Mouse (Mus musculus) liver, adult (tissue): ENCODE measurements around the gene Aldh1a3.

Experiments
- GATA4 ChIP-seq: IDR thresholded peaks from 2 replicates; pipeline ENCODE4 v1.6.1; 2014; ENCODE audit warnings: mild to moderate bottlenecking, low read length; ENCODE audit not compliant: insufficient replicate concordance

The Aldh1a3 gene

DNA sequence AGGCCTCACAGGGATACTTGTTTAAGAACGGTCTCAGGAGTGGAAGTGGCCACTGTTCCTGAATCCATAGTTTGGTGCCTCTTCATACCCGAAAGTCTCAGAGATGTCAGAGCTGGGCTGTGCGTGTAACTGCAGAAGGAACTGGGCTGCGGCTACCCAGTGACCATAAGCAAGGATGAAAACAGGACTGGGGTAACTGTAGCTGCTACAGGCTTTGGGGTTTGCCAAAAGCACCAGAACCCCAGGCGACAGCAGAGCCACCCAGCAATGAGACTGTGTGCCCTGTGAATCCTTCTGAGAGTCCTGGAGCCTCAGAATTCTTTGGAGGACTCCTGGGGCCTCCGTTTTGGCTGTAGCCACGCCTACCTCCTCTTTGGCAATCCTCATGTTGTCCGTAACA lies 25.7 kb downstream of the Aldh1a3 start:
- no peak for TF ChIP-seq GATA4

DNA sequence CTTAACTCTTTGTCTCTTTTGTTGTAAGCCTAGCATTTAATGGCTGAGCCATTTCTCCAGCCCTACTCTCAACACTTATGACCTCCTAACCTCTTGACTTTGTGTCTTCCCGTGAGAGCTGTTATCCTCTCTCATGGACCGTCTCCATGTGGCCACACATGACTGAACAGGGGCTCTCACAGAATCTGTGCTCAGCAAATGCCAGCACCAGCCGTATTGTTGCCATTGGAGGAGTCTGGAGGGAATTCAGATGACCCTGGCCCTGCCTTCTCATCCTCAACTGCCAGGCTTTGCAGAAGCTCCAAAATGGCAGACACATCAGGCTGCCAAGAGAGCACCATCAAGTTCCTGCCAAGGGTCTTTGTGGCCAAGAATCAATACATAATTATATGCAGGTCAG lies 30.0 kb downstream of the Aldh1a3 start:
- no peak for TF ChIP-seq GATA4

DNA sequence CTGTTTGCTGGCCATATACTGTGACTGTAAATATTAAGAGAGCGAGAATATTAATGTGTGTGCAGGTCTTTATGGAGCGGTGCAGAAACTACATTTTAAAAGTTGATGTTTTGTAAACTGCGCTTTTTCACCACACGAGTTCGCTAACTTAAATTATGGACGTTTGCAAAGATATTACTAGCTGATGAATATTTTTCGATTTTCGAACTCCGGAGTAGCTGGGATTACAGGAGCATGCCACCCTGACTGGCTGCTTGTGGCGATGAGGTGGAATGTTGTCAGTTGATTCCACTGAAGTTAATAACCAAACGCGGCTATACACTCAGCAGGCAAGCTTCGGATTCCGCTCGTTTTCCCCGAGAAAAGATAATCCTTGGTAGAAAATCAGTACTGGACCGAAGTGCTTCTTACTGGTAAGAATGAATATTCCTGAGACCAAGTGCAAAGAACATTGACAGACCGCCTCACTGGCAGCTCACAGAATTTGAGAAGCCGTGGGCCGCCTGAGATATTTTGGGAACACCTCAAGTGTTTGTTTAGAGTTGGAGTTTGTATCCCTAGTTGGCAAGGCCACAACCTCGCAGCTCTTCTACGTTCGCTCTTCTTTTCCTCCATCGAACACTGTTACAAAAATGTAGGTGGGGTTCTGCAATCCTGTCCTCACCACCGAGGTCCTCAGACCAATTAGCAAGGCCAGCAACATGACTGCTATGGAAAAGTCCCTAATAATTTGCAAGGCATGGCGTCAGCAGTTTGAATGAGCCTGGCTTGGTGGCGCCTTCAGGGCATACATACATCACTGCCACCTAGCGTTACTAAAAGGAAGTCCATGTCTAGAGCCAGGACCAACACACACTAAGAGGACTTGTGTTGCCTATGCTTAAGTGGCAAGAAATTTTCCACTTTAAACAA lies 38.4 kb downstream of the Aldh1a3 start:
- no peak for TF ChIP-seq GATA4

DNA sequence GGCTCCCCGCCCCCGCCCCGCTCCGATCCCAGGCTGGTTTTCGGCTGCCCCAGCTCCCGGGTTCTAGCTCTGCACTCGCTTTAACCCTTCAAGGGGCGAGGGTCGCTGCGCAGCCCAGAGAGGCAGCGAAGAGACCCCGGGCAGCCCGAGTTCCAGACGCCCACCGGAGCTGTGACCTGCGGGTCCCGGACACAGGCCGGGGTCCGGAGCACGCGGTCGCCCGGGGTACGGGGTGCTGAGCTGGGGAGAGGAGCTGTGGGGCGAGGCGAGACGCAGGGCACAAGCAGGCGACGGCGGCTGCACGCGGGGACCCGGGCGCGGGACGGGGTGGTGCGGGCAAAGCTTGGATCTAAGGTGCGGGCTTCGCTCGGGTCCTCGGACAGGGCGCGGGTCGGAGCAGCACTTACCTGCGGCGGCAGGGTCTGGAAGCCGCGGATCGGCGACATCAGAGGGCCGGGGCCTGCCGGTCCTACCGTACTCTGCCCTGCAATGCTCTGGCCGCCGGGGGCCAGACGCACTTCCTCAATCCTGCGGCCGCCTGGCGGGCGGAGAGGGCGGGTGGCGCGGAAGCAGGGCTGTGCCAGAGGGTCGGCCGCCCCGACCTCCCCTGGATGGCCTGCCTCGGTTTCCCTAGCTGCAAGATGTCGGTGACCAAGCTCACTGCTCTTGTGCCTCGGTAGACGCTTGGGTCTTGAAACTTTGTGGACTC lies 39.4 kb downstream of the Aldh1a3 start, which contains the start of gene Lrrk1:
Gene Lrrk1, minus strand, starts transcription at position 538 of the 709 bp plus-strand sequence.
- TF ChIP-seq GATA4: no peak

DNA sequence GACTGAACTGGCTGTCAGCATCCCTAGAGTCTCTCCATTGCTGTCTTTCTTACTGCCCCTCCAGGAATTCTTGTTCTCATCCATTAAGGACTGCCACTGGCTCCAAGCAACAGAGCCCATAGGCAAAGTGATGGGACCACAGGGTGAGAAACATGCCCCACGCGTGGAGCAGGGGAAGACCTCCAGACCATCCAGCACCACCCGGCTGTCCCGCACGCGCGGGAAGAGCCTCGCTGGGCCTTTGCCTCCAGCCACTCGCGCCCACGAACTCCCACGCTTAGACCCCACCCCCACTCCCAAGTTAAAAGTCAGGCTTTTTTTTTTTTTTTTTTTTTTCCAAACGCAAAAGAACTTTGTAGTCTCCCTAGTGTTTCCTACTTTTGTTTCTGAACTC lies 39.9 kb downstream of the Aldh1a3 start:
- no peak for TF ChIP-seq GATA4

DNA sequence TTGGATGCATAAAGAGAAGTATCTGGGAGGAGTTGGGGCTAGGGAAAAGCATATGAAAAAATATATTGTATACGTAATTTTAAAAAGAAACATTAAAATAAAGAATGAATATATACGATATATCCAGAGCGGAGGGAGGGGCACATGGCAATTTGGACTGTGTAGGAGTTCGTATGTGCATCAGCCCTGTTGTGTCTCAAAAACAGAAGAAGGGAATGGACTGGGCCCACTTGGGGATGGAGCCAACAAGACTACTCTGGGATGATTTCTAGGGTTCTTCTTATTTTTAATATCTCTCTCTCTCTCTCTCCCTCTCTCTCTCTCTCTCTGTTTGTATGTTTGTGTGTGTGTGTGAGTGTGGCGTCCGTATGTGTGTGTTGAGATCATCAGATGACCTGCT lies 40.9 kb downstream of the Aldh1a3 start:
- TF ChIP-seq GATA4: no peak

DNA sequence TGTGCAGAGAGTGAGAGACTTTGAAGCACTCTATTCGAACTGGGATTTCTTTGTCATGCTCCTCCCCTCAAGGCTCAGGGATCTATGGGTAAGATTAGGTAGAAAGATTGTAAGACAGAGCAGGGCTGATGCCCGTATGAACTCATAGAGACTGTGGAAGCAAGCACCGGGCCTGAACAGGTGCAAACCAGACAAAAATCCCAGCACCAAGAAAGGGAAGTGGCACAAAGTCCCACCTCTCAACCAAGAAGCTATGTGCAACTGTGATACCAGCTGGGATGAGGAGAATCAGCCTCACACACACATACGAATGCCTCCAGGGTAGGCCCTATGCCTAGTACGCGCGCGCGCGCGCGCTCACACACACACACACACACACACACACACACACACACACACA lies 41.5 kb downstream of the Aldh1a3 start:
- TF ChIP-seq GATA4: no peak

DNA sequence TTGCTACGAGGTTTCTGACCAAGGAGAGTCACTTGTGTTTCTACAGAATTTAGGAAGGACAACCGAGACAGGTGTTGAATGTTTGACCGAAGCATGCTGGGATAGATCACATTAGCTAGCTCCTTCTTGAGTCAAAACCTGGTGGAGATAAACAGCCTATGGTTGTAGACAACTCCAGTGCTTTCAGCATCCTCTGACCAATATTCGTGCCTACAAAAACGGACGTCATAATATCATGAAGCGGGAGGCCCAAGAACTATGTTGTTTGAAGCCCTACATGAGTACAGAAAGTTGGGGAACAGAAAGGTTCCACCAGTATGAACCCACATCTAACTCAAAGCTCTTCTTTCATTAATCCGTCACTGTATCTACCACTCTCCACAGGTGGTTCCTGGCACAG lies 42.4 kb downstream of the Aldh1a3 start:
- TF ChIP-seq GATA4: no peak

DNA sequence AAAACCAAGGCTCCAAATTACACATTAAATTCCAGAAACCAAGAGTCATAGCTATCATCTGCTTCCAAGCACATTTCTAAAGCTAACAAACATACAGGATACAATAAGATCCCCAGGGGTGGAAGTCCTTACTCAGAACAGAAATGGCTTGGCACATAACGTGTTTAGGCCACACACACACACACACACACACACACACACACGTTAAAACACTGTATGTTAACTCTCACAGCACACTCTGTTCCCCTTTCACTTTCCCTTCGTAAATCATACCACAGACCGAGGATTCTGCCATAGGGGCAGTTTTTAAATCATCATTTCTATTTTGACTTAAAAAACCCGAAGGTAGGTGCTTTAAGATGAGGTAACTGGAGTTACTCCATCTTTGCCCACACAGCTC lies 43.1 kb downstream of the Aldh1a3 start:
- no peak for TF ChIP-seq GATA4

DNA sequence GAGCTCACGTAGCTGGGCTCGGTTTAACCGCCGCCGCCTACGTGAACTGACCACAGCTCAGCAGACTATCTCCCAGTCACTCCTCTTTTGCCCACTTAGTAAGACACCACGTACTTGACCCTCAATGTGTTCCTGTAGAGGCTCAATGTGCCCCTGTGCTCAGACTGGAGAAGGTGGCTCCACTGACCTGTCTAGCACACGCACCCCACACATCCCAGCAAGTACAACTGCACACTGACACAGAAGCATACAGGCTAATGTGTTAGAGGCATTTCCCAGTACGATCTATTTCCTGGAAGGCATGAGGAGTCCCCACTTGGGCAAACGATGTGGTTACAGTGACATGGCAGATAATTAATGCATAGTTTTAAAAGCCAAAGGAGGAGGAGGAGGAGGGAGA lies 50.8 kb downstream of the Aldh1a3 start:
- no peak for TF ChIP-seq GATA4

DNA sequence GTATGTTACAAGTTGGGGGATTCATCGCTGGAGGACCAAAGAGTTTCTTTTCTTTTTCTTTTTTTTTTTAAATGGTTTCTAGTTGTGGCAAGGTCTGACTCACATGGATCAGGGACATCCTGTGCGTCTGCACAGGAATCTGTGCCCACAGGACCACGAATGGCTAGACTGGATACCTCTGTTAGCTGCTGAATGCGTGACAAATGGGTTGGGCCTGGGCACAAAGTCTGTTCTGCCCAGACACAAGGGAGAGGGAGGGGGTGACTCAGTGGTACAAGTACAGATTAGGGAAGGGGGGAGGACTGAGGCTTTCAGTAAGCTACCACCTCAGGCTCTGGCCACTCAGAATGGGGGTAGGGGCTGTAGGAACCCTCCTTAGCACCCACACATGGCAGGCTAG lies 51.6 kb downstream of the Aldh1a3 start:
- no peak for TF ChIP-seq GATA4

DNA sequence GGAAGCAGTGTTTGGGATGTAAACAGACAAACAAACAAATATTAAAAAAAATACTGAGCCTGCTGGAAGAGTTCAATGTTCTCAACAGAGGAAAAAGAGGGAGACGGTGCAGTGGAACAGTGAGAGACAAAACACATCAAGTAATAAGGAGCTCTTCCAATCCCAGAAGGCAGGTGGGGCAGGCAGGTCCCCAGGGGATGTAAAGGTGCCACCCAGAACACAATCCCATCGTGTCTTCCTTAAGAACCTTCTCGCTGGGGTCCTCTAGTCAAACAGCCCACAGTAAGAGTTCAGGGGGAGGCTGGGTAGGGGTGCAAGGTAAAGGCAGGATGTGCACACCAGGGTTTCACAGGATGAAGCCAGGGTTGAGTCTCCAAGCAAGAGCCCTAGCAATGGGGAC lies 53.9 kb downstream of the Aldh1a3 start:
- TF ChIP-seq GATA4: no peak

DNA sequence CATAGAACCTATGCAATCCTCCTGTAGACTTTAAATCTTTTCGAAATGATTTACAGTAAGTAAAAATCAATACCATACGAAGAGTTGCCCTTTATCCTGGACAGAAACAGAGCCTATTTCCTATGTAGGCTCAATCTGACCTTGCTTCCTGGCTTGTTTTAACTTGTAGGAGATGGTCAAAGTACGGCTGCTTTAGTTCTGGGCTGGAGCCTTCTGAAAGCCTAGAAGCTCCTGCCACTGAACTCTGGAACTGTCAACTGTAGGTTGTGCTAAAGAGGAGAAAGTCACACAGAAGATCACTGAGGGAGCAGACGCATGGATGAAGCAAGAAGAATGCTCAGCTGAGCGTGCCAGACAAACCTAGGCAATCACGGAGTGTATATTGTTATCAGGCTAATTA lies 56.3 kb downstream of the Aldh1a3 start:
- no peak for TF ChIP-seq GATA4

DNA sequence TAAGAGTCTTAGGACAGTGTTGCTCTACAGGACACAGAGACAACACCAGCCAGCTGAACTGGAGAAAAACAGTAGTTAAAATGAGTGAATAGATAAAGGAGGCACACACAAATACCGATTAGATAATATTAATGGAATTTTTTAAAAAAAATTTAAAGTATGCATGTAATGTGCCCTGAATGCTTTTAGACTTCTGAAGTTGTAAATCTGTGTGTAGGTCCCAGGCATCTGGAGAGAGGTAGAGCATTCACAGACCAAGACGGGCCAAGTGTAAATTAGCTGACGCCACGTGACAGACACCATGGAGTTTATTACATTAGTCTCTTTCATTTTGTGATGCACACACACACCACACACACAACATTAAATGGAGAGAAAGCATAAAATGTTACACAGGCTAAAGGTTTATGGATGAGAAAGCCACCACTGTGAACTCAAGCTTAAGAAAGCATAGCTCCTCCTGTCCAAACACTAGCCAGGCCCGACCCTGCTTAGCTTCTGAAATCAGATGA lies 57.3 kb downstream of the Aldh1a3 start:
- TF ChIP-seq GATA4: no peak

DNA sequence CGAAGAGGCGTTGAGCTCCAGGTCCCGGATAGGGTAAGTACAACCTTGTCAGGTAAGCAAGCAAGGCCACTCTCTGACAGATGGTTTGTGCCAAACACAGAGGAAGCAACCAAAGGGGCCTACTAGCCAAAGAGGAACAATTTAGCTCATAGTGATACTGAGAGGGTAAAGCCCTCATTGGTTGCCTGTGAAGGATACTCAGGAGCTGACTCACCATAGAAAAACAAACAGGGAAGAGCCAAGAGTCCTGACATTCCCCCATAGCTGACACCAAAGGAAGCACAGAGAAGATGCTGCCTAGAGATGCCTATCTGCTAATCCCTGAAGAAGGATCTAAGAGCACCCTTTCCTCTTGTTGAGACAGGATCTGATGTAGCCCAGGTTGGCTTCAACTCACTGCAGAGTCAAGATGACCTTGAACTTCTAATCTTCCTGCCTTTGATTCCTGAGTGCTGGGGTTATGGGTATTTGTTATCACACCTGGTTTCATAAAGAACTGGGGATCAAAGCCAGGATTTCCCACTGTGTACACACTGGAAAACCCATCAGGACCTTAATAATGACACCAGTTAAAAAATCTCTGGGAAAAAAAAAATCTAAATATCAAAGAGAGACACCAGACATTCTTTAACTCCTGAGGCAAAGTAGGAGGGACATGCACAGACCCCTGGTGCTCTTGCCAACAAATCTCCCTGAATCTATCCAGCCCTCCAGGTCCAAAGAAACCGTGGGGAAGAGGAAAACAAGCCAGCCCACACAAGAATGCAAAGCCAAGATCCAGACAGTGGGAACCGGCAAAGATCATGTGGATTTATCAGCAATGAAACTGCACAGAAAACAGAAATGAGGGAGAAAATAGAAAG lies 58.0 kb downstream of the Aldh1a3 start:
- TF ChIP-seq GATA4: no peak
